Mouse (Mus musculus) liver, postnatal 0 days (tissue): ENCODE data around the gene Ctps. TPM values are rescaled to one million over a fixed set of nuclear protein-coding genes. Genes with fewer than 3 reads are reported as not detected.

Experiments
- ATAC-seq: fragments of 200-750 bp; cut with Nextera tagmentation; 2 replicates; pipeline ENCODE4 v1.8.0; 2017; ENCODE audit warnings: mild to moderate bottlenecking, moderate library complexity
- DNase-seq: peaks from one replicate; pipeline ENCODE4 v3.0.0-alpha.2; 2016
- H3K27ac ChIP-seq: fragments of 300-500 bp; sonication (generic); 2 replicates; pipeline ENCODE4 v1.5.1; 2014; ENCODE audit warnings: antibody characterized with exemption, moderate library complexity, mild to moderate bottlenecking, low read depth
- H3K27me3 ChIP-seq: fragments of 300-500 bp; sonication (generic); 2 replicates; pipeline ENCODE4 v1.6.1; 2014; ENCODE audit warnings: low read length, control low read depth, mixed read lengths; ENCODE audit not compliant: insufficient read depth
- H3K36me3 ChIP-seq: fragments of 300-500 bp; sonication (generic); replicated peaks from 2 replicates; pipeline ENCODE4 v1.6.1; 2014; ENCODE audit warnings: mild to moderate bottlenecking, control low read depth, low read length, moderate library complexity, mixed read lengths; ENCODE audit not compliant: insufficient read depth
- H3K4me1 ChIP-seq: fragments of 300-500 bp; sonication (generic); 2 replicates; pipeline ENCODE4 v1.6.1; 2014; ENCODE audit warnings: antibody characterized with exemption, mild to moderate bottlenecking, control low read depth; ENCODE audit not compliant: insufficient read depth
- H3K4me2 ChIP-seq: fragments of 300-500 bp; sonication (generic); 2 replicates; pipeline ENCODE4 v1.6.1; 2014; ENCODE audit warnings: low read depth, mild to moderate bottlenecking, low read length, moderate library complexity, mixed read lengths
- H3K4me3 ChIP-seq: fragments of 300-500 bp; sonication (generic); 2 replicates; pipeline ENCODE4 v1.5.1; 2014; ENCODE audit warnings: low read depth, low read length
- H3K9ac ChIP-seq: fragments of 300-500 bp; sonication (generic); replicated peaks from 2 replicates; pipeline ENCODE4 v1.6.1; 2014; ENCODE audit warnings: mild to moderate bottlenecking, moderate library complexity
- H3K9me3 ChIP-seq: fragments of 300-500 bp; sonication (generic); 2 replicates; pipeline ENCODE4 v1.6.1; 2016; ENCODE audit warnings: mild to moderate bottlenecking, control low read depth, low read length, mixed read lengths
- CTCF ChIP-seq: sonication (generic); IDR thresholded peaks from 2 replicates; pipeline ENCODE4 v1.5.1; 2016; ENCODE audit warnings: antibody characterized with exemption, low read depth
- EP300 ChIP-seq: IDR thresholded peaks from 2 replicates; pipeline ENCODE4 v1.6.1; 2016; ENCODE audit warnings: antibody characterized with exemption, low read depth, mild to moderate bottlenecking
- WGBS: fragments of 180-500 bp; shearing (Covaris S2); extraction: QIAGEN DNeasy Blood & Tissue Kit; methylation state at CpG from one replicate; pipeline ENCODE4 v1.1.7; 2014; ENCODE audit not compliant: insufficient replicate concordance; 5-methylcytosine and 5-hydroxymethylcytosine counted together
- polyA plus RNA-seq: library from polyadenylated mRNA; unstranded; fragments of >200 nt; fragmentation: Nextera tagmentation; extraction: Ambion mirVana; gene quantifications from 2 replicates; pipeline ENCODE4 v1.2.1, GENCODE M21; 2015

The Ctps gene
- polyA plus RNA-seq, 1 experiment from 2014 or later, result 14.5 TPM

DNA sequence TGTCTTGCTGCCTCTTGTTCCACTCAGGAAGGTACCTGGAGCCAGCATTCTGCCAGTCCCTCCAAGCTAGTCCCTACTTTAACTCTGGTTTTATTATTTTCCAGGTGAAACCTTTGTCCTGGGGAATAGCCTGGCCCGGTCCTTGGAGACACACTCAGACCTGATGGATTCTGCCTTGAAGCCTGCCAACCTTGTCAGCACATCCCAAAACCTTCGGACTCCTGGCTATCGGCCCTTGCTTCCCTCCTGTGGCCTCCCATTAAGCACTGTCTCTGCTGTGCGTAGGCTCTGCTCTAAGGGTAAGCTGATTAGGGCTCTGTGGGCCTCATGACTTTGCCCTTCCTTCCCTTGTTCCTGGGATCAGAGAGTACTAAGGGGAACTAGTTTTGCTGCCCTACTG, 47.7 kb downstream of the Ctps start:
- Histone ChIP-seq H3K4me2 (no peak overlapping the region), H3K9ac (no peak overlapping the region), H3K27ac (no peak overlapping the region), H3K27me3 (no peaks in the 10 kb centered on the region), H3K9me3 (no peaks in the 10 kb centered on the region), H3K4me1 (no peaks in the 10 kb centered on the region), H3K36me3 (peaks cover 45% of the 10 kb centered on the region), H3K4me3 (no peak overlapping the region)
- TF ChIP-seq CTCF (no peak), EP300 (no peak)
- ATAC-seq (no peak), DNase-seq (no peak)
- WGBS, result 75% methylated on average over 4 of the region's 4 CpGs

DNA sequence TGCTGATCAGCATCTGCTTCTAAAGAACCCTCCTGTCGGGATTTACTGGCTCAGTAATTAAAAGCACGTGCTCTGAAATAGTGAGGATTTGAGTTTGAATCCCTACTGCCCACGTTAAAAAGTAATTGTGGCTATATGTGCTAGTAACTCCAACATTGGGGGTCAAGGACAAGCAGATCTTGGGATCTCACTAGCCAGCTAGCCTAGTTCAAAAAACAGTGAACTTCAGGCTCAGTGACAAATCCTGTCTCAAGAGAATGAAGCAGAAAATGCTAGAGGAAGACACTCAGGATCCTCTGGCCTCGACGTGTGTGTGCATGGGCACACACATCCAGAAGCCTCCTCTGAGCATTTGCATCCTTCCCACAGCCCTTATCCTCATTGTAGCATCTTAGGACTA, 48.3 kb downstream of the Ctps start:
- TF ChIP-seq EP300 (no peak), CTCF (no peak)
- H3K27me3 ChIP-seq, result no peaks in the 10 kb centered on the region
- no peak overlapping the region for H3K27ac ChIP-seq
- no peak for ATAC-seq
- H3K4me2 ChIP-seq, result no peak overlapping the region
- no peak overlapping the region for H3K9ac ChIP-seq
- H3K4me1 ChIP-seq, result no peaks in the 10 kb centered on the region
- no peak overlapping the region for H3K4me3 ChIP-seq
- H3K9me3 ChIP-seq, result no peaks in the 10 kb centered on the region
- WGBS, result 76% methylated on average over 5 of the region's 5 CpGs
- DNase-seq, result no peak
- peaks cover 48% of the 10 kb centered on the region for H3K36me3 ChIP-seq

DNA sequence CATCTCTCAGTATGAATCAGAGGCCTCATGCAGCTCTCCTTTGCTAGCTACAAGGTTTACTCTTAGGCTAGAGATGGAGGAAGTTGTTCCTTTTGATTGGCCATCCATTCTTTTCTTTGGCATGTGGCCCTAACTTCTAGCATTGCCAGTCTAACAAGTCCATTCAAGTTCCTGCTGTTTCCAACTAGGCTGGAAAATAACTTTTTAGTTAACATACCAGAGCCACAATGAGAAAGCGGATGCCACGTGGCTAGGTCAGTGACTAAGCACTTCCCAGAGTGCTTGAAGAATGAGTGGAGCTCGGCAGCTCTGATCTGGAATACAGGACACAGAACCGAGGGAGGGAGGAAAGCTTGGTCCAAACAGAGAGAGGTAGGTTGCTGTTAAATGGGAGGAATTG, 52.7 kb downstream of the Ctps start:
- H3K9ac ChIP-seq, result no peak overlapping the region
- no peaks in the 10 kb centered on the region for H3K4me1 ChIP-seq
- no peak overlapping the region for H3K4me2 ChIP-seq
- H3K9me3 ChIP-seq, result no peaks in the 10 kb centered on the region
- H3K4me3 ChIP-seq, result no peak overlapping the region
- no peak for DNase-seq
- TF ChIP-seq CTCF (no peak), EP300 (no peak)
- H3K36me3 ChIP-seq, result peaks cover 36% of the 10 kb centered on the region
- WGBS, result 78% methylated on average over 4 of the region's 4 CpGs
- H3K27me3 ChIP-seq, result no peaks in the 10 kb centered on the region
- no peak overlapping the region for H3K27ac ChIP-seq
- ATAC-seq, result no peak

DNA sequence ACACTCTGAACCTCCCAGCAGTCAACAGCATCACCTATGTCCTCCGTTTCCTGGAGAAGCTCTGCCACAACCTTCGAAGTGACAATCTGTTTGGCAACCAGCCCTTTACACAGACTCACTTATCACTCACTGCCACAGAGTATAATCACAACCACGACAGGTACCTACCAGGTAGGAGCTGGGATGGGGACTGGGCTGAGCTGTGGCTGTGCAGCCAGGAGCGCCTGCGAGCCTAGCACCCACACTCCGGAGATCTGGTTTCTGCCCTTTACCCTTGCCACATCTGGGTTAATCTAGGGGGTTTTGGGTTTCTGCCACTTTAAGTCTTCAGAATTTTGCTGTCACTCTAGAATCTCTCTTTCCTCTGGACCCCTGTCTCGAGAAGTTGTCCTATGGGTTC, 53.2 kb downstream of the Ctps start:
- 81% methylated on average over 7 of the region's 7 CpGs for WGBS
- ATAC-seq (no peak; the same call in 1 of the 2 replicates), DNase-seq (no peak)
- H3K27me3 ChIP-seq, result no peaks in the 10 kb centered on the region
- H3K9me3 ChIP-seq, result no peaks in the 10 kb centered on the region
- peaks cover 31% of the 10 kb centered on the region for H3K36me3 ChIP-seq
- H3K4me3 ChIP-seq, result no peak overlapping the region
- no peaks in the 10 kb centered on the region for H3K4me1 ChIP-seq
- H3K4me2 ChIP-seq, result no peak overlapping the region
- H3K9ac ChIP-seq, result no peak overlapping the region
- H3K27ac ChIP-seq, result no peak overlapping the region
- TF ChIP-seq EP300 (no peak), CTCF (no peak)

DNA sequence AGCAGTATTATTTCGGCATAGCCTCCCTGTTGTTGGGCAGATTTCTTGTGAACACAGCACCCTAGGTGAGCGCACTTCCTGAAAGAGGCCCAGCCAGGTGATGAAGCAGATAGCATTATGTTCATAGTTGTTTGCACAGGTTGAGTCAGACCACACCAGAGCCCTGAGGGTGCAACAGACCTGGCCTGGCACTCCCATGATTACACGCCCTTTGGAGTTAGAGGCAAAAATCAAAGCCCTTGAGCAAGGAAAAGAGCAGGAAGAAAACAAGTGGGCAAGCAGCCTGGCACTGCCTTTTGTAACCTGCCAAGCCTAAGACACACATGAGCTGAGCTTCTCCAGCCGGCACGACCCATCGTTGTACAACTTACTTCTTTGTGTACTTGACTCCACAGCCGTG, 53.6 kb downstream of the Ctps start:
- H3K27ac ChIP-seq, result no peak overlapping the region
- no peak for TF ChIP-seq CTCF
- TF ChIP-seq EP300, result no peak
- WGBS, result 86% methylated on average over 7 of the region's 7 CpGs
- ATAC-seq (peak; percentile 97), DNase-seq (no peak)
- H3K9me3 ChIP-seq, result no peaks in the 10 kb centered on the region
- H3K27me3 ChIP-seq, result no peaks in the 10 kb centered on the region
- no peak overlapping the region for H3K4me3 ChIP-seq
- no peak overlapping the region for H3K9ac ChIP-seq
- H3K4me1 ChIP-seq, result no peaks in the 10 kb centered on the region
- no peak overlapping the region for H3K4me2 ChIP-seq
- peaks cover 29% of the 10 kb centered on the region for H3K36me3 ChIP-seq

DNA sequence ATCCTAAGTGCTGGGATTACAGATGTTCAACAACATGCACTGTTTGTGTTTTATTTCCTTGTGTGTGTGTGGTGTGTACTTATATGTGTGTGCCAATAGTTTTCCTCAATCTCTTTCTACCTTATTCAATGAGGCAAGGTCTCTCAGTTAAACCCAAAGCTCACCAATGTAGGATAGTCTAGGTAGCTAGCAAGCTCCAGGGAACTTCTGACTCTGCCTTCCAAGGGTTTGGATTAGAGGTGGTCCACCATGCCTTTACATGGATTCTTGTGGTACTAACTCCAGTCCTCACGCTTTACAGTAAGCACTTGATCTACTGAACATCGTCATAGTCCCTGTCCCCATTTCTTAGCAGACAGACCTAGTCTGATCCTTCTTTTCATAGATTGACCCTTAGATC, 55.7 kb downstream of the Ctps start:
- H3K27ac ChIP-seq, result no peak overlapping the region
- 85% methylated on average over 2 of the region's 2 CpGs for WGBS
- no peaks in the 10 kb centered on the region for H3K4me1 ChIP-seq
- TF ChIP-seq CTCF (no peak), EP300 (no peak)
- no peak overlapping the region for H3K4me2 ChIP-seq
- no peak overlapping the region for H3K4me3 ChIP-seq
- H3K36me3 ChIP-seq, result peaks cover 32% of the 10 kb centered on the region
- no peak overlapping the region for H3K9ac ChIP-seq
- no peaks in the 10 kb centered on the region for H3K27me3 ChIP-seq
- ATAC-seq (no peak), DNase-seq (no peak)
- H3K9me3 ChIP-seq, result no peaks in the 10 kb centered on the region

DNA sequence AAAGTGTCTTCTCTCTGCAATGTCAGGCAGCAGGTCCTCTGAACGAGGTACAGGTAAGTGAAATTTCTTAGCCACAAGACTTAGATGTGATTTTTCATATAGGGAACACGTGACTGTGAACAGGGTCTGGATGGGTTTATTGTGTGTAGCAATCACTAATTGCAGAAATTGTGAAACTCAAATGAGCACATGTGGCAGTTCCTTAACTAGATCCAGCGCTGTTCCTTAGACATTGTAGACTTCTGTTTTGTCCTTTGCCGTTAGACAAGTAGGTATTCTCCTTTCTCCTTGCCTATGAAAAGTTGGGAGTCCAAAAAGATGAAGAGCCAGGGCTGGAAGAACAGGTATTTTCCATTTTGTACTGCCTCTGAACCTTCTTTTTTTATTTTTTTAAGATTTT, 58.9 kb downstream of the Ctps start:
- TF ChIP-seq CTCF (no peak), EP300 (no peak)
- no peaks in the 10 kb centered on the region for H3K27me3 ChIP-seq
- no peak overlapping the region for H3K9ac ChIP-seq
- 81% methylated on average over 4 of the region's 4 CpGs for WGBS
- no peaks in the 10 kb centered on the region for H3K4me1 ChIP-seq
- H3K36me3 ChIP-seq, result peaks cover 44% of the 10 kb centered on the region
- no peak overlapping the region for H3K4me2 ChIP-seq
- DNase-seq, result no peak
- no peak overlapping the region for H3K27ac ChIP-seq
- H3K9me3 ChIP-seq, result peaks cover 3% of the 10 kb centered on the region; the same call in 1 of the 2 replicates
- H3K4me3 ChIP-seq, result no peak overlapping the region
- ATAC-seq, result no peak
